ENCODE assay signal across 15 mouse cellular contexts in the genomic region with DNA sequence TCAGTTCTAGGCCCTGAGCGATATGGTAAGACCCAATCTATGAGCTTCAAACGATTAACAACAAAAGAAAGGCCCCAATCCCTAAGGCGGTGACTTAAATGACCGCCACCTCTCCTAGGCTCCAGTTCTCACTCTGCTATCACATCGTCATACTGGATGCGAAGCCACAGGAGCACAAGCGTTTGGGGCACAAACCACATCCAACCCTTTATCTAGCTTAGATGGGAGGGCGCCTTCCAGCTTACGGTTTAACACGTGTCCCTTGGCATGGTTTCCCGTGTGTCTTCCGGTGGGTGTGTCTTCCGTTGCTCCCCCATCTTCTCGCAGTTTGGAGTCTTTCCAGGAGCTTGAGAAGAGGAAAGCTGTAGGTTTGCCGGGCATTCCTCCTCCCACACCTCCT.
DNase-seq lines count a peak whose midpoint lies in the region; ATAC-seq lines count a peak whose summit lies in the region.
"Had no signal": no experiment of that assay in that cellular context is flagged by ENCODE, and none has a peak within 500 bp of the region (broad histone marks: within the 10 kb centered on the region; RNA-seq: fewer than 3 reads in every experiment).

No protein-coding gene starts in this region.

- peaks cover 41% of the 10 kb centered on the region for H3K4me1 ChIP-seq in heart, embryonic 10.5 days

- H3K36me3 ChIP-seq in heart, embryonic 10.5 days: no peaks in the 10 kb centered on the region
- H3K36me3 ChIP-seq: forebrain, embryonic 15.5 days had no signal

- ATAC-seq in megakaryocyte progenitor cell, adult 5-6 weeks (replicated peaks; ENCODE audit: poor library complexity): peak; percentile 61
- ATAC-seq in frontal cortex, adult (ENCODE audit: low TSS enrichment): no peak
- ATAC-seq: forebrain, embryonic 15.5 days; hindbrain, postnatal 0 days; Patski had no signal

- H3K9me3 ChIP-seq in heart, embryonic 10.5 days: no peaks in the 10 kb centered on the region
- H3K9me3 ChIP-seq: forebrain, embryonic 15.5 days had no signal

- no peak overlapping the region for H3K27ac ChIP-seq in heart, embryonic 10.5 days
- H3K27ac ChIP-seq: forebrain, embryonic 15.5 days; hindbrain, postnatal 0 days had no signal

- WGBS in heart, embryonic 10.5 days: 78% methylated on average over 15 of the region's 15 CpGs

- no peak overlapping the region for H3K4me3 ChIP-seq in heart, embryonic 10.5 days
- H3K4me3 ChIP-seq: forebrain, embryonic 15.5 days; megakaryocyte, embryonic 14.5 days had no signal

- DNase-seq in heart, adult 11 months: peak; percentile 94
- no peak for DNase-seq in heart, embryonic 10.5 days (ENCODE audit: low spot score)
- DNase-seq in kidney, postnatal 36 days: peak; percentile 26 to 39
- no peak for DNase-seq in kidney, adult 9 months
- DNase-seq in ES-CJ7 (ENCODE audit: low read depth, low spot score): peak; percentile 87
- no peak for DNase-seq in cerebellum, postnatal 14 days
- DNase-seq: cerebellum, adult 8-10 months; embryo, embryonic 11 days; lung, adult 2 months had no signal

- H3K27me3 ChIP-seq in heart, embryonic 10.5 days (ENCODE audit: insufficient read depth, poor library complexity, severe bottlenecking): no peaks in the 10 kb centered on the region
- H3K27me3 ChIP-seq: forebrain, embryonic 15.5 days; Patski had no signal

Comparison
In these comparisons a context has a peak if more than half of its experiments do, and no peak if none do; other contexts are left out.
1. DNase-seq: peak in heart, adult 11 months (single experiment), kidney, postnatal 36 days (2 of 2) and ES-CJ7 (single experiment); none in heart, embryonic 10.5 days (single experiment), kidney, adult 9 months (single experiment) and cerebellum, postnatal 14 days (0 of 2).